Mouse (Mus musculus) spleen, adult 2 months (tissue): ENCODE results near the gene Gcgr.

Experiments used
- CTCF ChIP-seq: fragments of 200-500 bp; IDR thresholded peaks from 2 replicates; pipeline ENCODE4 v1.5.1; 2011; ENCODE audit warnings: mild to moderate bottlenecking, inconsistent platforms; ENCODE audit not compliant: insufficient read depth, insufficient read length, insufficient replicate concordance; ENCODE audit errors: extremely low read depth
- POLR2A ChIP-seq: fragments of 200-500 bp; IDR thresholded peaks from 2 replicates; pipeline ENCODE4 v1.6.1; 2011; ENCODE audit warnings: low read depth, low read length, inconsistent platforms

DNA sequence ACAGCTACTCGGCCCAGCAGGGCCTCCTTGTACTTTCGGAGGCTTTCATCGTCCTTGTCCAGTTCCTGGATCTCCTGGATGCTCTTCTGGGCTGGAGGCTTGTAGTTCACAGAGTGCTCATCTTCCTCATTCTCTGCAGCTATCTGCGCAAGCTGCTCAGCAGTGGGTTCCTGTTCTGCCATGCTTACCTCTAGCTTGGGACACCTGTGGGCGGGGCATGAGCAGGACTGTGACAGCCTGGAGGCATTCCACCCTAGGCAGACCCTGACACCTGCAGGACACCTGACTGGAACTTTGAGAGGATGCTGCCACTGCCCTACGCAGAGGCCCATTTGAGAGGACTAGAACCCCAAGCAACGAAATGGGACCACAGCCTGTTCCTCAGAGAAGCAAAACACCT, 49.7 kb downstream of the Gcgr start:
- TF ChIP-seq CTCF (no peak), POLR2A (no peak)
